Mouse (Mus musculus): ENCODE results near the gene Hoxb5.

DNA sequence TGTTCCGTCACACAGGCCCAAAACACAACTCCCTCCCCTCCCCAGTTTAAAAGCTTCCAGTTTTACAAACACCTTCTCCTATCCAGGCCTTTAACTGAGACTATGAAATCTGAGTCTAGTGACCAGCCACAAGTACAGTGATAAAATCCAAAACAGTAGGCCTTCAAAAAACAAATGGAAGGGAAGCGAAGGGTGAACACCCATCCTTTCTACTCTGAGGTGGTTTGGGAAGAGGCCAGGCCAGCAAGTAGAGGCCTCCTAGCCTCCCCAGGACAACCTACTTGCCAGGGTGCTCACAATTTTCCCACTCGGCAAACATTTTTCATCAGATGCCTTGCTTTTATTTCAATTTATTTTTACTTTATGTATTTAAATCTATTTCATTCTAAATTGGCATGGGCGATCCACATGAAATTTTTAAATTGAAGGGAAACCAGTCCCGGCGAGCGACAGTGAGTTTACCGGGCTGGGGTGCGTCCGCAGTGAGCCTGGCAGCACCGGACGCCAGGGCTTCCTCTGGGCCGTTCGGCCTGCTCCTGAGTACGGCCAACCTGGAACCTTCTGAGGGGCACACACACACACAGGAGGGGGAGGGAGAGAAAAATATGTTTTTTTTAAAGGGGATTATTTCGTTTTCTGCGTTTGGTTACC lies 12.3 kb upstream of the Hoxb5 start:
- no peak for TF ChIP-seq MAX (IDR thresholded peaks at IDR 0.05; ENCODE audit: low read depth)
- TF ChIP-seq USF1 (IDR thresholded peaks at IDR 0.05; ENCODE audit: low read depth) = no peak
- no peak for TF ChIP-seq POLR2A (IDR thresholded peaks at IDR 0.05; ENCODE audit: insufficient read length, low read depth)

Data from myocyte (in vitro differentiated cells).